Mouse (Mus musculus) CH12.LX (cell line): Measurements from ENCODE around the gene Tcl1b5. TPM values are rescaled to one million over a fixed set of nuclear protein-coding genes. Genes with fewer than 3 reads are reported as not detected.

Experiments used
- DNase-seq: peaks from one replicate; pipeline ENCODE4 v3.0.0-alpha.2; 2013; ENCODE audit errors: extremely low read depth
- H3K27ac ChIP-seq: 2 replicates; pipeline ENCODE4 v1.5.1; 2012; ENCODE audit warnings: low read depth, mild to moderate bottlenecking, control low read depth, moderate library complexity; ENCODE audit not compliant: insufficient read depth
- H3K27me3 ChIP-seq: replicated peaks from 2 replicates; pipeline ENCODE3; 2012; ENCODE audit warnings: inconsistent platforms
- H3K36me3 ChIP-seq, 2 experiments: replicated peaks in 1 of 2; 2 replicates each; pipeline versions ENCODE3 to v1.6.1; 2012; ENCODE audit warnings: inconsistent platforms in 1 of 2, low read length in 1 of 2, mild to moderate bottlenecking in 1 of 2, mixed read lengths in 1 of 2, moderate library complexity in 1 of 2; ENCODE audit not compliant: control insufficient read depth in 1 of 2, insufficient read depth in 1 of 2
- H3K4me1 ChIP-seq, 2 experiments: 2 replicates each; pipeline ENCODE4 v1.6.1; 2012; ENCODE audit warnings: inconsistent platforms in 1 of 2, moderate library complexity in 1 of 2; ENCODE audit not compliant: insufficient read depth in 2 of 2, control insufficient read depth in 1 of 2
- H3K4me2 ChIP-seq: 2 replicates; pipeline ENCODE4 v1.6.1; 2012; ENCODE audit warnings: low read depth, mild to moderate bottlenecking, control low read depth; ENCODE audit not compliant: poor library complexity, insufficient read depth, severe bottlenecking
- H3K4me3 ChIP-seq, 3 experiments: fragments of 150-350 bp in 1 of 3; sonication (generic) in 1 of 3; replicated peaks in 1 of 3; 2 replicates each; pipeline versions ENCODE3 to v1.5.1; 2011 to 2012; ENCODE audit warnings: low read depth in 2 of 3, low read length in 2 of 3, mild to moderate bottlenecking in 2 of 3, moderate library complexity in 2 of 3, control low read depth in 1 of 3, improper control_type of control experiment in 1 of 3, inconsistent platforms in 1 of 3, mixed read lengths in 1 of 3; ENCODE audit not compliant: poor library complexity in 1 of 3
- H3K79me2 ChIP-seq: replicated peaks from 2 replicates; pipeline ENCODE4 v1.6.1; 2012; ENCODE audit warnings: mild to moderate bottlenecking, moderate library complexity; ENCODE audit not compliant: control insufficient read depth, poor library complexity, insufficient read depth, severe bottlenecking; ENCODE audit errors: extremely low read depth
- H3K9ac ChIP-seq: 2 replicates; pipeline ENCODE4 v1.6.1; 2012; ENCODE audit warnings: low read depth, mild to moderate bottlenecking, control low read depth, moderate library complexity; ENCODE audit not compliant: insufficient read depth
- H3K9me3 ChIP-seq: replicated peaks from 2 replicates; pipeline ENCODE3; 2012; ENCODE audit warnings: low read length, inconsistent platforms, mixed read lengths
- BHLHE40 ChIP-seq: IDR thresholded peaks from 2 replicates; pipeline ENCODE4 v1.6.1; 2011; ENCODE audit warnings: mild to moderate bottlenecking, low read depth, low read length, improper control_type of control experiment
- CHD2 ChIP-seq: IDR thresholded peaks from 2 replicates; pipeline ENCODE4 v1.6.1; 2011; ENCODE audit warnings: low read length, improper control_type of control experiment
- CTCF ChIP-seq, 2 experiments: IDR thresholded peaks in 1 of 2; conservative IDR thresholded peaks in 1 of 2; 2 replicates each; pipeline ENCODE4 v1.5.1; 2011 to 2012; ENCODE audit warnings: low read depth in 2 of 2, low read length in 2 of 2, improper control_type of control experiment in 1 of 2, inconsistent platforms in 1 of 2, mild to moderate bottlenecking in 1 of 2, moderate library complexity in 1 of 2
- ELF1 ChIP-seq: IDR thresholded peaks from 2 replicates; pipeline ENCODE4 v1.6.1; 2014; ENCODE audit warnings: low read depth, mild to moderate bottlenecking, inconsistent platforms, low read length, improper control_type of control experiment
- EP300 ChIP-seq: IDR thresholded peaks from 2 replicates; pipeline ENCODE4 v1.6.1; 2011; ENCODE audit warnings: low read length, improper control_type of control experiment
- HCFC1 ChIP-seq: IDR thresholded peaks from 2 replicates; pipeline ENCODE4 v1.6.1; 2012; ENCODE audit warnings: low read depth, mild to moderate bottlenecking, inconsistent platforms, low read length, improper control_type of control experiment
- JUN ChIP-seq: IDR thresholded peaks from 2 replicates; pipeline ENCODE4 v1.6.1; 2011; ENCODE audit warnings: low read depth, mild to moderate bottlenecking, low read length, improper control_type of control experiment, moderate library complexity; ENCODE audit not compliant: insufficient read depth
- JUND ChIP-seq: conservative IDR thresholded peaks from 2 replicates; pipeline ENCODE4 v1.6.1; 2011; ENCODE audit warnings: low read depth, low read length, improper control_type of control experiment
- MAX ChIP-seq: IDR thresholded peaks from 2 replicates; pipeline ENCODE4 v1.6.1; 2011; ENCODE audit warnings: low read length, improper control_type of control experiment
- MAZ ChIP-seq: IDR thresholded peaks from 2 replicates; pipeline ENCODE4 v1.6.1; 2012; ENCODE audit warnings: low read depth, mild to moderate bottlenecking, inconsistent platforms, low read length, improper control_type of control experiment, moderate library complexity
- MEF2A ChIP-seq: IDR thresholded peaks from 2 replicates; pipeline ENCODE4 v1.6.1; 2014; ENCODE audit warnings: low read depth, mild to moderate bottlenecking, inconsistent platforms, low read length, improper control_type of control experiment, borderline replicate concordance
- POLR2AphosphoS2 ChIP-seq: IDR thresholded peaks from 2 replicates; pipeline ENCODE4 v1.6.1; 2011; ENCODE audit warnings: low read depth, low read length, improper control_type of control experiment
- RAD21 ChIP-seq: IDR thresholded peaks from 2 replicates; pipeline ENCODE4 v1.6.1; 2011; ENCODE audit warnings: low read depth, mild to moderate bottlenecking, low read length, improper control_type of control experiment, moderate library complexity
- TBP ChIP-seq: conservative IDR thresholded peaks from 2 replicates; pipeline ENCODE4 v1.6.1; 2011; ENCODE audit warnings: low read depth, low read length, improper control_type of control experiment
- ZC3H11A ChIP-seq: IDR thresholded peaks from 2 replicates; pipeline ENCODE4 v1.6.1; 2012; ENCODE audit warnings: low read depth, mild to moderate bottlenecking, inconsistent platforms, low read length, improper control_type of control experiment
- ZMIZ1 ChIP-seq: IDR thresholded peaks from 2 replicates; pipeline ENCODE4 v1.6.1; 2012; ENCODE audit warnings: low read depth, mild to moderate bottlenecking, inconsistent platforms, low read length, improper control_type of control experiment
- dilution Hi-C: fragments of 300-500 bp; cut with MboI; formaldehyde crosslinking; loops from 2 replicates; pipeline ENCODE4 v1.14.3; 2020; ENCODE audit warnings: low sequenced_read_pairs; ENCODE audit not compliant: extremely low pct_unique_long_range_greater_than_20kb, extremely low pct_ligation_motif_present
- in situ Hi-C: fragments of 300-500 bp; cut with MboI; formaldehyde crosslinking; loops from 3 replicates; pipeline ENCODE4 v1.14.3; 2019; ENCODE audit warnings: low sequenced_read_pairs, low pct_ligation_motif_present, low pct_unique_long_range_greater_than_20kb, mixed read lengths
- polyA plus RNA-seq: library from polyadenylated mRNA; unstranded; fragments of >175 nt; gene quantifications from 2 replicates; pipeline ENCODE4 v1.2.1, GENCODE M21; 2012; ENCODE audit warnings: low read depth; ENCODE audit not compliant: insufficient read length
- total RNA-seq, 2 experiments: library from RNA; depleted of rRNA; stranded (reverse); fragments of 300-350 nt in 1 of 2; fragments of >200 nt in 1 of 2; gene quantifications; 2 replicates each; pipeline ENCODE4 v1.2.3; 2012 to 2014

Gene Tcl1b5
- total and polyA plus RNA-seq, 3 experiments = not detected

DNA sequence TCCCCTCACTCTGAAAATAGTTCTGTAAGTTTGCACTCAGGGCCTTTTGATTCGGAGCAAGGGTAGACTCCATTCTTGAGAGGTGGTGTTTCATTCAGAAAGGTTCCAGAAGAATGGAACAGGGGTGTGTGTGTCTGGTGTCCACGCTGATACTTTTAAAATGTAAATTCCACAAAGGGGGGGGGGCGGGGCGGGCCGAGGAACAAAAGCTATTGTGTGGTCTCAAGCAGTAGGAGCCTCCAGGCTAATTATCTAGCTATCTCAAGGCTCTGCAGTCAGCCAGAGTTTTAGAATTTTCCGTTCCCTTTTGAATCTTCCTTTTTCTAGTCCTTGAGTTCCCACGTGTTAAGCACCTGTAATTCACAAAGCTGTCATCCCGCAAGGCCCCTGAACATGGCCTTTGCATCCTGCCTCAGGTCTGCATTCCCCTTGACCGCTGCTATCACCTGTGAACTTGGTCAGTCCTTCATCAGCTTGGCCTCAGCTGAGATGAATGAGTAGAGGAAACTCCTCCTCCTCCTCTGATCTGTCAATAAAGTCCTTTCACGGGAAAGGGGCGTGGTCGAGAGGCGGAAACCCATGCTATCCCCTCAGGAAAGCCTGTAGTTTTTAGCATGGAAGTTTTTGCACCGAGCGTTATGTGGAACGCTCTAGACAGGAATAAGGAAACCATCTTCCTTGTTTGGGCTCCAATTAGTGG is 48.6 kb downstream of the Tcl1b5 start:
- H3K27ac ChIP-seq = no peak overlapping the region
- in situ Hi-C loops (no loop called here), dilution Hi-C loops (no loop called here)
- H3K36me3 ChIP-seq = no peaks in the 10 kb centered on the region
- H3K4me2 ChIP-seq = no peak overlapping the region
- no peak for TF ChIP-seq TBP
- TF ChIP-seq JUND = no peak
- TF ChIP-seq CTCF (conservative IDR thresholded peaks at IDR 0.05 in 1 of 2, IDR thresholded peaks at IDR 0.05 in 1 of 2; ENCODE audit: low read depth in 2 of 2, low read length in 2 of 2) = no peak
- TF ChIP-seq CHD2 = no peak
- no peak for TF ChIP-seq RAD21
- TF ChIP-seq MEF2A = no peak
- no peak for TF ChIP-seq MAX
- no peak for TF ChIP-seq JUN
- TF ChIP-seq ZC3H11A = no peak
- no peak for TF ChIP-seq ZMIZ1
- TF ChIP-seq MAZ = no peak
- TF ChIP-seq HCFC1 = no peak
- TF ChIP-seq ELF1 = no peak
- TF ChIP-seq BHLHE40 = no peak
- no peak for TF ChIP-seq POLR2AphosphoS2
- no peak for TF ChIP-seq EP300
- H3K9me3 ChIP-seq = no peaks in the 10 kb centered on the region
- H3K9ac ChIP-seq = no peak overlapping the region
- DNase-seq = no peak
- H3K4me1 ChIP-seq = no peaks in the 10 kb centered on the region
- peaks cover 60% of the 10 kb centered on the region for H3K27me3 ChIP-seq
- H3K4me3 ChIP-seq = no peak overlapping the region
- no peaks in the 10 kb centered on the region for H3K79me2 ChIP-seq

Other genes starting within 250 kb of the Tcl1b5 start
- 16.6 and 18.7 TPM in 2 replicates for gene Syne3, start 166.5 kb upstream of the Tcl1b5 start, total RNA-seq (2012; rRNA removed)
- 5.3 and 5.5 TPM in 2 replicates for gene Syne3, start 166.5 kb upstream of the Tcl1b5 start, total RNA-seq (2014; rRNA removed)
- 7.3 and 7.5 TPM in 2 replicates for gene Syne3, start 166.5 kb upstream of the Tcl1b5 start, polyA plus RNA-seq
- gene Glrx5, start 143.7 kb upstream of the Tcl1b5 start, total RNA-seq (2012; rRNA removed) = 38.5 and 51.6 TPM in 2 replicates
- 72.8 and 79.5 TPM in 2 replicates for gene Glrx5, start 143.7 kb upstream of the Tcl1b5 start, total RNA-seq (2014; rRNA removed)
- 112 and 123 TPM in 2 replicates for gene Glrx5, start 143.7 kb upstream of the Tcl1b5 start, polyA plus RNA-seq
- gene Tcl1b2, start 30.3 kb upstream of the Tcl1b5 start, total RNA-seq (2012; rRNA removed) = not detected in 2 replicates
- not detected in 2 replicates for gene Tcl1b2, start 30.3 kb upstream of the Tcl1b5 start, total RNA-seq (2014; rRNA removed)
- not detected in 2 replicates for gene Tcl1b2, start 30.3 kb upstream of the Tcl1b5 start, polyA plus RNA-seq
- not detected in 2 replicates for gene Tcl1b1, start 16.7 kb upstream of the Tcl1b5 start, total RNA-seq (2012; rRNA removed)
- gene Tcl1b1, start 16.7 kb upstream of the Tcl1b5 start, total RNA-seq (2014; rRNA removed) = not detected in 2 replicates
- gene Tcl1b1, start 16.7 kb upstream of the Tcl1b5 start, polyA plus RNA-seq = not detected in 2 replicates
- gene Tcl1b3, start 14.7 kb downstream of the Tcl1b5 start, total RNA-seq (2012; rRNA removed) = not detected in 2 replicates
- not detected in 2 replicates for gene Tcl1b3, start 14.7 kb downstream of the Tcl1b5 start, total RNA-seq (2014; rRNA removed)
- gene Tcl1b3, start 14.7 kb downstream of the Tcl1b5 start, polyA plus RNA-seq = not detected in 2 replicates
- gene Tcl1b4, start 25.6 kb downstream of the Tcl1b5 start, total RNA-seq (2012; rRNA removed) = not detected in 2 replicates
- gene Tcl1b4, start 25.6 kb downstream of the Tcl1b5 start, total RNA-seq (2014; rRNA removed) = not detected in 2 replicates
- not detected in 2 replicates for gene Tcl1b4, start 25.6 kb downstream of the Tcl1b5 start, polyA plus RNA-seq
- not detected in 2 replicates for gene Tcl1, start 46.4 kb downstream of the Tcl1b5 start, total RNA-seq (2012; rRNA removed)
- gene Tcl1, start 46.4 kb downstream of the Tcl1b5 start, total RNA-seq (2014; rRNA removed) = not detected in 2 replicates
- not detected in 2 replicates for gene Tcl1, start 46.4 kb downstream of the Tcl1b5 start, polyA plus RNA-seq
- not detected in 2 replicates for gene Tunar, start 157.5 kb downstream of the Tcl1b5 start, total RNA-seq (2012; rRNA removed)
- gene Tunar, start 157.5 kb downstream of the Tcl1b5 start, total RNA-seq (2014; rRNA removed) = not detected in 2 replicates
- gene Tunar, start 157.5 kb downstream of the Tcl1b5 start, polyA plus RNA-seq = not detected in 2 replicates